Mouse (Mus musculus) kidney, postnatal 14 days (tissue): ENCODE data around the gene Adgre5.

Experiments
- DNase-seq: peaks from one replicate; pipeline ENCODE4 v3.0.0; 2022; ENCODE audit warnings: mixed read lengths

Adgre5 gene

DNA sequence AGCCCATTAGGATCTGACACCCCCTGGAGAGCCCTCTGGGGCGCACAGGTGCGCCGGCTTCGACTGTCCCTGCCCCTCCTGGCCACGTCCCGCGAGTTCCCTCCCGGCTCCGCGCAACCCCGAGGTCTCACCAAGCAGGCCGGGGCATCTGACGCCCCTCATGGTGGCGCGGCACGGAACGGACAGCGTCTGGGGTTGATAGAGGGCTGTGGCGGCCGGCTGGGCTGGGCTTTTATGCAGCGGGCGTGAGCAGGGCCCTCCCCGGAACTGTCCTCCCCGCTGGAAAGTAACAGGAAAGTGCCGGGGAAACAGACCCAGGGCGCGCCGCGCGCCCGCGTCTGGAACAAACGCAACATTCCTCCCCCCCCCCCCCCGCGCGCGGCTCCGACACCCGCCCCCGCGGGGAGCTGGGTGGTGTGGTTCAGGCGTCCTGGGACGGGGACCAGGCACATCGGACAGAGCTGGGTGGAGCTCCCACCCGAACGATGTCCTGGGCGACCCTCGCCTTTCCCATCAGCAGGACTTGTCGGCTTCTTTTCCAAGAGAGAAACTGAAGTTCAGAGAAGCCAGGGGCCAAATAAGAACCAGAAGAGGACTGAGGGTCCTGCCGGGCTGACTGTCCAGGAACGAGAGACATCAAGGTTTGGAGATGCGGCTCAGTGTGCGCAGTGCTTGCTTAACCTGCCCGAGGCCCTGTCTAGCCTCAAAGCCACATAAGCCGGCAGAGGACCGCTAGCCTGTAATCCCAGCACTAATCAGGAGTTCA lies at the start of gene Adgre5:
Gene Adgre5 (minus strand): TSS at position 351 of the 766 bp plus-strand sequence.
- peak; percentile 88 for DNase-seq

GRCm38 (mm10) chr8:83789826-83790225 lies 48.7 kb upstream of the Adgre5 start:
- no peak for DNase-seq

DNA sequence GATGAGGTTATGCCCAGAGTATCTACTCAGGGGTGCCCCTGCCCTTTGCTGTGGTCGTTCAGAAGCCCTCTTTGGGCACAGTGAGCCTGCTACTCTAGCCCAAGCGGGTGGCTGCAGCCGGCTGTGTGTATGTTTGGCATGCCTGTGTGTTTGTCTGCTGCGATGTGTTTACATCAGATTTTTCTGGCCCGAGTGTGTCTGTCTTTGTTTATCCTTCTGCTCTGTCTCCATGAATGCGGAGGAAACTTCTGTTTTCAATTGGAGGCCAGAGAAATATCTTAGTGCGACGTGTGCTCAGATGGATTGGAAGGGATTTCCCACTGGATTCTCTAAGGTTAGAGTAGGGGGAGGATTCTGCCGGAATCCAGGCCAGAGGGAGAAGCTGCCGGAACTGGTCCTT lies 43.9 kb upstream of the Adgre5 start:
- no peak for DNase-seq

DNA sequence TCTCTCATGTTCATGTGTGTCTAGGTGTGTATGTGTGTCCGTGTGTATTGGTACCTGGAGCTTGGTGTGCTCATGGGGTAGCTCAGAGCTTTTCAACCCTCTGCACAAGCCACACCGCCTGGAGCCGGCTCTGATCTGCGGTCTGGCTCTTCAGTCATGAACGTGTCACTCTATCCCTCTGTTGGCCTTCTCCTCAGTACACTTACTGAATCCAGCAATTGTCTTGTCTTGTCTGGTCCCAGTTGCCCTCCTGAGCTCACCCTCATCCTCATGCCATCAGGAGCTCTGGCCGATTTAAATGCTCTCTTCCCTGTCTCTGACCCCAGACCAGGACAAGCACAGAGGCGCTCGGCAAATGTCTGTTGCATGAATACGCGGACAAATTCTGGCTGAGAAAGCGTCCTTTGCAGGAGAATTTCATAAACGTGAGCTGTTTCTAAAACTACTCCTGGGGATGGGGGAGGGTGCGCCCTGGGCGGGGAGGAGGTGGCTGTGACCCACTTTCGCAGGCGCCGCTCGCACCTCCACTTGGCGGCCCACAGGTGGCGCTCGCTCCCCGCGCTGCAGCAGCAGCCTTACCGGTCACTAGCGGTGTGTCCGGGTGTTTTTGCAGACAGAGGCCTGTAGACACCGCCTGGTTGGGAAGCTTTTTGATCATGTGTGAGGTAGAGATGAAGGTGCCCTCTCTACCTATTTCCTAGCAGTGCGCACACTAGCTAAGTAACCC lies 41.9 kb upstream of the Adgre5 start:
- DNase-seq, result peak; percentile 89

- DNase-seq, result no peak
Measured at GRCm38 (mm10) chr8:83779610-83780009, 38.5 kb upstream of the Adgre5 start.

GRCm38 (mm10) chr8:83778051-83778450 lies 36.9 kb upstream of the Adgre5 start:
- no peak for DNase-seq

GRCm38 (mm10) chr8:83776632-83777031 lies 35.5 kb upstream of the Adgre5 start:
- DNase-seq, result no peak

- peak; percentile 7 for DNase-seq
Measured at GRCm38 (mm10) chr8:83774221-83774620, 33.1 kb upstream of the Adgre5 start.

DNA sequence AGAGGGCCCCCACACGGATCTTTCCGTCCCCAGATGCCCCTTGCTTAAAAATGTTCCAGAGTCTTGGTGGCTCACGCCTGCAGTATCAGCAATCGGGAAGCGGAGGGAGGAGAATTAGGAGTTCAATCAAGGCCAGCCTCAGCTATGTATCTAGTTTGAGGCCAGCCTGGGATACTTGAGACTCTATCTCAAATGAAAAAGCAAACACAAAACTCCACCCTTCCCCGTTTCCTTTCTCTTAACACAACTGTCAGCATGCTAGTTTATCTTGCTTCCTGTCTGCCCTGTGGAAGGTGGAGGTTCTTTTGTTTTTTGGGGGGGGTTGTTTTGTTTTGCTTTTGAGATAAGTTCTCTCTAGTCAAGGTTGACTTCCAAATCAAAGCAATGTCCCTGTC lies 32.3 kb upstream of the Adgre5 start:
- no peak for DNase-seq

DNA sequence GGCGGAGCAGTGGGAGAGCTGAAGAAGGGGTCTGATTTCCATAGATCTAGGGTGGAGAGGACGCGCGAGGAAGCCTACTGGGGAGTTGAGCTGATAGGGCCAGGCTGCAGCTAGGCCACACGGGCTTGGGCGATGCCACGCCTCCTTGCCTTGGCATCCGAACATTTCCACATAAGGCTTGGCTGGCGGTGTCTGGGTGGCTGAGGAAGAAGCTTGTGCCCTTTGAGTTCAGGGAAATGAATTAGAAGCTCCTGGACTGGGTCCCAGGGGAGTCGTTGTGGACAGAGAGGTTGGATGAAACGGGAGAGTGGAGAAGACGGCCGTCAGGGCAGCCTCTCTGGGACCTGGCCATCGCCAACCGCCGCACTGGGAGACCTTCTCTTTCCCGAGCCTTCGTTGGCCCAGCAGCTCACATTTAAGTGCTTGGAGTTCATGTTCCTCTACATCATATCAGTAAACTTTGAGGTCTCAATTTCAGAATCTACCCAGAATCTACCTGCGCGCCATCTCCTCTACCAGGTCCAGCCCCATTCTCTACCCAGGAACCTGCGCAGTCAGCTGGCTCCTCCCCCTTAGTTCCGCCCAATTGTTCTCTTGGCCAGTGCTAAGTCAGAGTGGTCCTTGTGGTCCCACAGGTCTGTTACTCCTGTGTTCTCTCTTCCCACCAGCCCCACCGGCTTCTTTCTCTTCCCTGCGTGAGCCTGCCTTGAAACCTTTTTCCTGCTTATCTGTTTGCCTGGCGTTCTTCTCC lies 31.8 kb upstream of the Adgre5 start:
- peak; percentile 44 for DNase-seq

DNA sequence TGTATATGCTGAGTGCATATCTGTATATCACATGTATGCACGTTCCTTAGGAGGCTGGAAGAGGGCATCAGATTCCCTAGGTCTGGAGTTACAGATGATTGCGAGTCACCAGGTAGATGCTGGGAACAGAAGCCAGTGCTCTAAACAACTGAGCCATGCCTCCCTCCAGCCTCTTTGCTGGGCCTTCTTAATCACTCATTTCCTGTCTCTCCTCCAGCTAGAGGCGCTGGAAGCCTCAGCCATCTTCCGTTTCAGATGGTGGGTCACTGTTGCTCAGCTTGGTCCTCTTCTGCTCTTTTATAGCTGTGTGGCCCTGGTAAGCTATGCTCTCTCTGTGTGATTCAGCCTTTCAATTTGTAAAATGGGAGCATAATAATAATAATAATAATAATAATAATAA lies 30.7 kb upstream of the Adgre5 start:
- no peak for DNase-seq

DNA sequence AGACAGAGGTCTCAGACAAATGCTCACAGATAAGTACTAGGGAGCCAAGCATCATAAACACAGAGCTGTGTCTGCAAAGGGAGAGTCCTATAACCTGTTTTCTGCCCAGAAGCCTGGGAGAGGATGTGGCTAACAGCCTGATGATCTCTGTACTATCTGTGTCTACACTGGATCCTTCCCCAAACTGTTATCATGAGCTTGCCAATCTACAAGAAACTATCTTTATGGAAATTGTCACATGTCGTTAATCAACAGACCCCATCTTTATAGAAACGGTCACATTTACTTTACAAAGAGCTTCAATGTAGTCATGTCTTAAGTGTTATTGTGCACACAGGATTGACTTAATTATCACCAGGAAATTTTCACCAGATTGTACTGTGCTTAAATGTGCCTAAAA lies 29.5 kb upstream of the Adgre5 start:
- DNase-seq, result no peak

DNA sequence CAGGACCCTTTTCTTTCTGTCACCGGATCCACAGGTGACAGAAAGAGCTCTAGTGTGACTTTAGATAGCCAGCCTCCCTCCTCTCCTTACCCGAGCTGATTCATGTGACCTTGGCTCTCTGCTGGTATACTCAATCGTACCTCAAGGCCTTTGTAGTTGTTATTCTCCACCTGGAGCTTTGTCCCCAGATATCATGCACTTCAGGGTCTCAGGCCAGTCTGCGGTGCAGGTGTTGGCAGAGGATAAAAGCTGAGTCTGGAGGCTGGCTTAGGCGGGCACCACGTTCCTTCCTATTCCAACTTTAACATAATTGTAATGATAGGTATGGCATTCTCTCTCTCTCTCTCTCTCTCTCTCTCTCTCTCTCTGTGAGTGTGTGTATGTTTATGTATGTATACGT lies 28.6 kb upstream of the Adgre5 start:
- DNase-seq, result no peak

GRCm38 (mm10) chr8:83768526-83768925 lies 27.4 kb upstream of the Adgre5 start:
- DNase-seq, result no peak

GRCm38 (mm10) chr8:83767442-83767841 lies 26.3 kb upstream of the Adgre5 start:
- DNase-seq, result no peak

- no peak for DNase-seq
Measured at GRCm38 (mm10) chr8:83765663-83766062, 24.5 kb upstream of the Adgre5 start.

DNA sequence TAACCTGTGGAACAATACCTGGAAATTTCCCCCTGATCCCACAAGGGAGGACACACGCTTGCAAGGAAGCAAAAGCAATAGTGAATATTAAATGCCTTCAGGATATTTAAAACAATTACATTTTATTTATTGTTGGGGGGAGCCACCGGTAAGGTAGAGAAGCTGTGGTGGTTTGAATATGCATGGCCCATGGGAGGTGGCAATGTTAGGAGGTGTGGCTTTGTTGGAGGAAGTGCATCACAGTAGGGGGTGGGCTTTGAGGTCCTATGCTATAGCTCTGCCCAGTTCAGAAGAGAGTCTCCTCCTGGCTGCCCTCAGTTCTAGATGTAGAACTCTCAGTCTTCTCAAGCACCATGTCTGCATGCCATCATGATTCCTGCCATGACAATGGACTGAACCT lies 23.6 kb upstream of the Adgre5 start:
- no peak for DNase-seq

DNA sequence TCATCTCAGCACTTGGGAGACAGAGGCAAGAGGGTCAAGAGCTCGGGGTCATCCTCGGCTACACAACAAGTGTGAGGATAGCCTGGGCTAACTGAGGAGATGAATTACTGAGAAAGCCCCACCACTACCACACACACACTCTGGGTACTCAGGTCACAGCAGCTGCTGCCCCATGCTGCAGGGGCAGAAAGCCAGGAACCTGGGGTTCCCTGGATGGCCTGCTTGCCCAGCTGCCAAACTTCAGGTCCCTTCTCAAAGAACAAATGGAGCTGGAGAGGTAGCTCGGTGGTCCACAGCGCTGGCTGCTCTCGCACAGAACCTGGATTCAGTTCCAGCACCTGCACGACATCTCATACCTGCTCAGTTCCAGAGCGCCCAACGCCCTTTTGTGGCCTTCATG lies 23.0 kb upstream of the Adgre5 start:
- DNase-seq, result no peak

GRCm38 (mm10) chr8:83759231-83759759 lies 18.2 kb upstream of the Adgre5 start:
- DNase-seq, result peak; percentile 47

DNA sequence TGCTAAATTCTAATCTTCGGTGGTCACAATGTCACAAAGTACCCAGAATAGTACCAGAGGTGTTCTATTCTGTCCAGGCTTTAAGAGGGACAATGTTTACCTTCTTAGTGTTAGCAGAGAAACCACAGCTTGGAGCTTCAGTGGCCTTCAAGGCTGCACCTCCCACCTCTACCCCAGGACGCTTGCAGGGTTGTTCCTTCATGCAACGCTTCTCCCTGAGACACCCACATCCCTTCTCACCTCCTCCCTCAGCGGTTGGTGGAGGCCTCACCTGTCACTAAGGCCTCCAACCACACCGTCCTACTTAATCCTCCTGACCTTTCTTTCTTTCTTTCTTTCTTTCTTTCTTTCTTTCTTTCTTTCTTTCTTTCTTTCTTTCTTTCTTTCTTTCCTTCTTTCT lies 17.2 kb upstream of the Adgre5 start:
- DNase-seq, result no peak

- DNase-seq, result no peak
Measured at GRCm38 (mm10) chr8:83757084-83757607, 16.0 kb upstream of the Adgre5 start.

DNA sequence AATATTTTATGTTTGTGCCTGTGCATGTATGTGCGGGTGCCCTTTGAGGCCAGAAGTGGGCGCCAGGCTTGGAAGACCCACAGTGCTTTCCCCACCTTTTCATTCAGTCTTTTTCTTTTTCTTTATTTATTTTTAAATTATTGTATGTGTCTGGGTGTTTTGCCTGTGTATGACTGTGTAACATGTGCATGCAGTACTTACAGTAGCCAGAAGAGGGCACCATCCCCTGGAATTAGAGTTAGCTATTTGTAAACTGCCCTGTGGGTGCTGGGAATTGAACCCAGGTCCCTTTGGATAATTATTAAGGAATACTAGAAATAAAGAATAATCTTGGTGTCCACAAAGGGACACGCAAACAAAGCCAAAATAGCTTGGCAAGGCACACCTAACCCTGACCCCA lies 15.1 kb upstream of the Adgre5 start:
- no peak for DNase-seq

DNA sequence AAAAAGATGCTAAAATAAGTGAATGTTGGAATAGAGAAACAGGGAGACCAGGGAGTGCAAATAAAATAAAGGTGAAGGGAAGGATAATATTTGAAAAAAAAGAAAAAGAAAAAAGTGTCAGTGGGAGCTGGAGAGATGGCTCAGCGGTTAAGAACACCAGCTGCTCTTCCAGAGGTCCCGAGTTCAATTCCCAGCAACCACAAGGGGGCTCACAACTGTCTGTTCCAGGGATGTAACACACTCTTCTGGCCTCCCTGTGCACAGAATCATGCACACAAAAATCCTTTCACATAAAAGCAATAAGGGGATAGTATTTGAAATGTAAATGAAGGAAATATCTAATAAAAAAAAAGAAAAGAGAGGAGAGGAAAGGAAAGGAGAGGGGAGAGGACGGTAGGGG lies 13.0 kb upstream of the Adgre5 start:
- DNase-seq, result no peak
